Comparison of ENCODE assay signal across 16 mouse cellular contexts in the genomic region with DNA sequence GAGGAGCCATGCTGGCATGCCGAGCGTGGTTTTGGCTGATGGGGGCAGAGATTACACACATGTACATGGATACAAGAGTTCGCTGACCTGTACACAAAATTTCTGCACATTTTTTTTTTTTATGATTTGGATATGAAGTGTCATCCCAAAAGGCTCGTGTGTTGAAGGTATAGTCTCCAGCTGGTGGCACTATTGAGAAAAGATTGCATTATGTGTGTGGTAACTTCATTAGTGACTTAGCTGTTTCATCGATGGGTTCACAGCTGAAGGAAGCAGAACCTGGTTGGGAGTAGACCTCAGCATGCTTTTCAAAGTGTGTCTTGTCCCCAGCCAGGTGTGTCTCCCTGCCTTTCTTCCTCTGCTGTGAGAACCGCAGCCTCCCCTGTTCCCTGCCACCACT. TPM values are rescaled to one million over a fixed set of nuclear protein-coding genes. Genes with fewer than 3 reads are reported as not detected.
DNase-seq lines count a peak whose midpoint lies in the region; ATAC-seq and TF ChIP-seq lines count a peak whose summit lies in the region.
"Had no signal": no experiment of that assay in that cellular context is flagged by ENCODE, and none has a peak within 500 bp of the region (broad histone marks: within the 10 kb centered on the region; RNA-seq: fewer than 3 reads in every experiment).

No protein-coding gene starts in this region.

- H3K36me3 ChIP-seq in hindbrain, postnatal 0 days (ENCODE audit: insufficient read depth, low read length): no peaks in the 10 kb centered on the region
- H3K36me3 ChIP-seq in hindbrain, embryonic 13.5 days: no peaks in the 10 kb centered on the region
- H3K36me3 ChIP-seq in hindbrain, embryonic 16.5 days (ENCODE audit: control insufficient read depth, insufficient read depth, low read length): no peaks in the 10 kb centered on the region
- H3K36me3 ChIP-seq: embryonic facial prominence, embryonic 15.5 days; heart, embryonic 13.5 days; limb, embryonic 13.5 days had no signal

- no peaks in the 10 kb centered on the region for H3K9me3 ChIP-seq in hindbrain, postnatal 0 days (ENCODE audit: low read length)
- H3K9me3 ChIP-seq in hindbrain, embryonic 13.5 days: no peaks in the 10 kb centered on the region
- H3K9me3 ChIP-seq in hindbrain, embryonic 16.5 days (ENCODE audit: control insufficient read depth, low read length): no peaks in the 10 kb centered on the region
- H3K9me3 ChIP-seq: embryonic facial prominence, embryonic 15.5 days; heart, embryonic 13.5 days; limb, embryonic 13.5 days had no signal

- H3K4me2 ChIP-seq in hindbrain, postnatal 0 days (ENCODE audit: low read depth, low read length): no peak overlapping the region
- H3K4me2 ChIP-seq in hindbrain, embryonic 13.5 days: no peak overlapping the region
- H3K4me2 ChIP-seq in hindbrain, embryonic 16.5 days (ENCODE audit: low read length): no peak overlapping the region
- H3K4me2 ChIP-seq: embryonic facial prominence, embryonic 15.5 days; heart, embryonic 13.5 days; limb, embryonic 13.5 days had no signal

- DNase-seq in hindbrain, postnatal 0 days (ENCODE audit: low spot score): peak; percentile 58
- DNase-seq in 3T3-L1 (ENCODE audit: low read depth, low spot score) (peak; percentile 75), A20 (ENCODE audit: low read depth, low spot score) (peak; percentile 30)
- DNase-seq in thymus, postnatal 25 days: no peak
- DNase-seq: thymus, postnatal 14 days had no signal

- H3K27me3 ChIP-seq in hindbrain, postnatal 0 days (ENCODE audit: insufficient read depth, low read length): no peaks in the 10 kb centered on the region
- H3K27me3 ChIP-seq in hindbrain, embryonic 13.5 days: no peaks in the 10 kb centered on the region
- no peaks in the 10 kb centered on the region for H3K27me3 ChIP-seq in hindbrain, embryonic 16.5 days (replicated peaks; ENCODE audit: control insufficient read depth, insufficient read depth, low read length)
- H3K27me3 ChIP-seq: embryonic facial prominence, embryonic 15.5 days had no signal

- H3K9ac ChIP-seq in hindbrain, postnatal 0 days (replicated peaks; ENCODE audit: low read length): no peak overlapping the region
- H3K9ac ChIP-seq in hindbrain, embryonic 13.5 days: no peak overlapping the region
- no peak overlapping the region for H3K9ac ChIP-seq in hindbrain, embryonic 16.5 days (ENCODE audit: low read depth, low read length)
- H3K9ac ChIP-seq: embryonic facial prominence, embryonic 15.5 days; heart, embryonic 13.5 days; limb, embryonic 13.5 days had no signal

- no peak overlapping the region for H3K27ac ChIP-seq in hindbrain, postnatal 0 days
- no peak overlapping the region for H3K27ac ChIP-seq in hindbrain, embryonic 13.5 days
- H3K27ac ChIP-seq in hindbrain, embryonic 16.5 days (ENCODE audit: low read depth, low read length): no peak overlapping the region
- H3K27ac ChIP-seq: embryonic facial prominence, embryonic 15.5 days; heart, embryonic 13.5 days; limb, embryonic 13.5 days; macrophage had no signal

- no peak overlapping the region for H3K4me3 ChIP-seq in hindbrain, postnatal 0 days (ENCODE audit: low read length)
- no peak overlapping the region for H3K4me3 ChIP-seq in hindbrain, embryonic 13.5 days
- H3K4me3 ChIP-seq in hindbrain, embryonic 16.5 days (ENCODE audit: low read length): no peak overlapping the region
- H3K4me3 ChIP-seq: embryonic facial prominence, embryonic 15.5 days; heart, embryonic 13.5 days; limb, embryonic 13.5 days; myocyte had no signal

- H3K4me1 ChIP-seq in hindbrain, postnatal 0 days (ENCODE audit: insufficient read depth, low read length): no peaks in the 10 kb centered on the region
- no peaks in the 10 kb centered on the region for H3K4me1 ChIP-seq in hindbrain, embryonic 13.5 days (replicated peaks)
- no peaks in the 10 kb centered on the region for H3K4me1 ChIP-seq in hindbrain, embryonic 16.5 days (ENCODE audit: control insufficient read depth, insufficient read depth, low read depth, low read length)
- H3K4me1 ChIP-seq: heart, embryonic 13.5 days had no signal

- 68% methylated on average over 6 of the region's 6 CpGs for WGBS in hindbrain, postnatal 0 days
- WGBS in hindbrain, embryonic 13.5 days: 74% methylated on average over 6 of the region's 6 CpGs
- 78% methylated on average over 6 of the region's 6 CpGs for WGBS in hindbrain, embryonic 16.5 days

- TF ChIP-seq CTCF in hindbrain, postnatal 0 days (IDR thresholded peaks at IDR 0.05; ENCODE audit: low read depth): peak; percentile 52

- ATAC-seq in hindbrain, postnatal 0 days: no peak
- ATAC-seq in hindbrain, embryonic 13.5 days (ENCODE audit: low FRiP score): no peak
- ATAC-seq in granulocyte monocyte progenitor cell, adult 5-6 weeks (replicated peaks; ENCODE audit: poor library complexity, severe bottlenecking): peak; percentile 70
- no peak for ATAC-seq in hindbrain, embryonic 16.5 days
- ATAC-seq: inflammation-experienced regulatory T-cells, adult 6 months had no signal

RNA-seq across cellular contexts. Expression of gene Snorc, which starts 1.8 kb away (rescaled TPM):
- not detected in 2 replicates for total RNA-seq in hindbrain, postnatal 0 days (2014; rRNA removed)
- polyA plus RNA-seq in hindbrain, postnatal 0 days (2015; fragmentation: Nextera tagmentation; extraction: Ambion mirVana): 1.5 and 2.0 TPM in 2 replicates
- 0.81 TPM in 1 of 2 replicates, not detected in the other for polyA plus RNA-seq in hindbrain, embryonic 13.5 days (2015; fragmentation: Nextera tagmentation; extraction: Ambion mirVana)
- total RNA-seq in granulocyte monocyte progenitor cell, adult 5-6 weeks (2014; fragmentation: Nextera tagmentation): not detected in 2 replicates
- total RNA-seq in granulocyte monocyte progenitor cell, adult 5-6 weeks (2017): not detected in 2 replicates
- polyA plus RNA-seq in hindbrain, embryonic 16.5 days (2015; fragmentation: Nextera tagmentation; extraction: Ambion mirVana): 1.2 and 2.3 TPM in 2 replicates
- total RNA-seq: adrenal gland, adult 18-20 months; layer of hippocampus, adult 8-10 months had no signal
- polyA plus RNA-seq: heart, embryonic 13.5 days; inflammation-experienced regulatory T-cells, adult 6 months; macrophage; myocyte had no signal

RNA-seq across cellular contexts. Expression of gene Neu2, which starts 41.4 kb away (rescaled TPM):
- 0.10 and 5.8 TPM in 2 replicates for total RNA-seq in hindbrain, postnatal 0 days (2014; rRNA removed)
- 0.85 and 1.2 TPM in 2 replicates for polyA plus RNA-seq in hindbrain, postnatal 0 days (2015; fragmentation: Nextera tagmentation; extraction: Ambion mirVana)
- polyA plus RNA-seq in hindbrain, embryonic 13.5 days (2015; fragmentation: Nextera tagmentation; extraction: Ambion mirVana): 0.16 and 0.22 TPM in 2 replicates
- not detected in 2 replicates for total RNA-seq in granulocyte monocyte progenitor cell, adult 5-6 weeks (2014; fragmentation: Nextera tagmentation)
- total RNA-seq in granulocyte monocyte progenitor cell, adult 5-6 weeks (2017): not detected in 2 replicates
- 0.54 and 0.65 TPM in 2 replicates for polyA plus RNA-seq in hindbrain, embryonic 16.5 days (2015; fragmentation: Nextera tagmentation; extraction: Ambion mirVana)
- total RNA-seq: adrenal gland, adult 18-20 months had no signal
- polyA plus RNA-seq: heart, embryonic 13.5 days; inflammation-experienced regulatory T-cells, adult 6 months; limb, embryonic 13.5 days; macrophage had no signal
